Mouse (Mus musculus) lung, adult 2 months (tissue): ENCODE data around the gene Sema4a.

Experiments used
- CTCF ChIP-seq: fragments of 200-500 bp; IDR thresholded peaks from 2 replicates; pipeline ENCODE4 v1.5.1; 2011; ENCODE audit warnings: mild to moderate bottlenecking, low read length, control low read depth; ENCODE audit not compliant: insufficient read depth
- POLR2A ChIP-seq: fragments of 200-500 bp; IDR thresholded peaks from 2 replicates; pipeline ENCODE4 v1.6.1; 2011; ENCODE audit warnings: low read depth, mild to moderate bottlenecking, control low read depth, low read length, borderline replicate concordance; ENCODE audit errors: extremely low read depth

DNA sequence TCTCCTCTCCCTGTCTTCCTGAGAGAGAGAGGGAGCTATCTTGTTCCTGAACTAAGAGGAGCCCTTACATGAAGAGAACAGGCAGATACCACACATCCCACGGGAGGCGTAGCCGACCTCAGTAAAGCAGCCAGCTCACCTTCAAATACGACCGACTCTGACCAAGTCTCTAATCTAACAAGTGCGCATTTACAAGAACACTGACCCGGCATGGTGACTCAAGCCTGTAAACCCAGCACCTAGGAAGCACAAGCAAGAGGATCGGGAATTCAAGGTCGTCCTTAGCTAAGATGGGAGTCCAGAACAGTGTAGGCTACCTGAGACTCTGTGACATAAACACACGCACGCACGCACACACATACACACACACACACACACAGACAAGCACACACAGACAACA, 18.5 kb downstream of the Sema4a start:
- no peak for TF ChIP-seq CTCF
- no peak for TF ChIP-seq POLR2A
